Mouse (Mus musculus): ENCODE measurements around the gene Tmc2. TPM values are rescaled to one million over a fixed set of nuclear protein-coding genes. Genes with fewer than 3 reads are reported as not detected.

The Tmc2 gene
- total and polyA plus RNA-seq, 3 experiments = 0.05 TPM; not detected in 2

GRCm38 (mm10) chr2:130178706-130179506 lies 16.1 kb upstream of the Tmc2 start, which contains the start of gene Snrpb:
Snrpb (minus strand) TSS chr2:130179403.
- Histone ChIP-seq H3K27me3 (ENCODE audit: insufficient read depth, low read length) (peaks cover 4% of the 10 kb centered on the region), H3K9me3 (replicated peaks) (no peaks in the 10 kb centered on the region), H3K4me3 (ENCODE audit: low read depth, low read length) (peak within 1 kb of the TSS; percentile 94), H3K36me3 (replicated peaks) (peaks cover 34% of the 10 kb centered on the region), H3K4me1 (ENCODE audit: insufficient read depth, low read depth, low read length) (peaks cover 32% of the 10 kb centered on the region)
- DNase-seq (ENCODE audit: low spot score) (peak; percentile 74), ATAC-seq (ENCODE audit: extremely low read depth, insufficient number of reproducible peaks, low FRiP score, poor library complexity, severe bottlenecking) (peak; percentile 79)
- TF ChIP-seq TAL1 (conservative IDR thresholded peaks at IDR 0.05; ENCODE audit: low read depth, low read length) (no peak), POLR2AphosphoS5 (IDR thresholded peaks at IDR 0.05; ENCODE audit: insufficient replicate concordance, low read depth, low read length) (no peak), GATA1 (IDR thresholded peaks at IDR 0.05; ENCODE audit: borderline replicate concordance, low read length) (no peak), CTCF (IDR thresholded peaks at IDR 0.05; ENCODE audit: low read depth, low read length) (no peak), GATA2 (IDR thresholded peaks at IDR 0.05; ENCODE audit: borderline replicate concordance, low read depth, low read length) (no peak)

- Histone ChIP-seq H3K9me3 (replicated peaks) (no peaks in the 10 kb centered on the region), H3K36me3 (replicated peaks) (peaks cover 27% of the 10 kb centered on the region), H3K4me3 (ENCODE audit: low read depth, low read length) (peak overlapping the region; percentile 94), H3K4me1 (ENCODE audit: insufficient read depth, low read depth, low read length) (peaks cover 32% of the 10 kb centered on the region), H3K27me3 (ENCODE audit: insufficient read depth, low read length) (peaks cover 11% of the 10 kb centered on the region)
- ATAC-seq (ENCODE audit: extremely low read depth, insufficient number of reproducible peaks, low FRiP score, poor library complexity, severe bottlenecking) (peak; percentile 25; the same call in 1 of the 2 replicates), DNase-seq (ENCODE audit: low spot score) (peak; percentile 12)
- no peak for TF ChIP-seq TAL1 (conservative IDR thresholded peaks at IDR 0.05; ENCODE audit: low read depth, low read length)
- no peak for TF ChIP-seq GATA1 (IDR thresholded peaks at IDR 0.05; ENCODE audit: borderline replicate concordance, low read length)
- TF ChIP-seq POLR2AphosphoS5 (IDR thresholded peaks at IDR 0.05; ENCODE audit: insufficient replicate concordance, low read depth, low read length) = no peak
- TF ChIP-seq CTCF (IDR thresholded peaks at IDR 0.05; ENCODE audit: low read depth, low read length) = no peak
- no peak for TF ChIP-seq GATA2 (IDR thresholded peaks at IDR 0.05; ENCODE audit: borderline replicate concordance, low read depth, low read length)
Measured at GRCm38 (mm10) chr2:130179507-130180019, 15.4 kb upstream of the Tmc2 start.

- TF ChIP-seq POLR2AphosphoS5 (IDR thresholded peaks at IDR 0.05; ENCODE audit: insufficient replicate concordance, low read depth, low read length) = no peak
- TF ChIP-seq GATA1 (IDR thresholded peaks at IDR 0.05; ENCODE audit: borderline replicate concordance, low read length) = no peak
- TF ChIP-seq TAL1 (conservative IDR thresholded peaks at IDR 0.05; ENCODE audit: low read depth, low read length) = no peak
- TF ChIP-seq GATA2 (IDR thresholded peaks at IDR 0.05; ENCODE audit: borderline replicate concordance, low read depth, low read length) = no peak
- H3K9me3 ChIP-seq (replicated peaks) = no peaks in the 10 kb centered on the region
- no peaks in the 10 kb centered on the region for H3K4me1 ChIP-seq (ENCODE audit: insufficient read depth, low read depth, low read length)
- no peak overlapping the region for H3K4me3 ChIP-seq (ENCODE audit: low read depth, low read length)
- ATAC-seq (ENCODE audit: extremely low read depth, insufficient number of reproducible peaks, low FRiP score, poor library complexity, severe bottlenecking) = no peak
- no peak for DNase-seq (ENCODE audit: low spot score)
- H3K36me3 ChIP-seq (replicated peaks) = no peaks in the 10 kb centered on the region
- H3K27me3 ChIP-seq (ENCODE audit: insufficient read depth, low read length) = peaks cover 39% of the 10 kb centered on the region
Measured at GRCm38 (mm10) chr2:130188391-130188790, 6.6 kb upstream of the Tmc2 start.

- ATAC-seq (ENCODE audit: extremely low read depth, insufficient number of reproducible peaks, low FRiP score, poor library complexity, severe bottlenecking) (no peak), DNase-seq (ENCODE audit: low spot score) (no peak)
- Histone ChIP-seq H3K4me3 (ENCODE audit: low read depth, low read length) (no peak overlapping the region), H3K27me3 (ENCODE audit: insufficient read depth, low read length) (0 out of 2 replicates have a peak, but pooled peaks cover 4% of the 10 kb centered on the region), H3K9me3 (replicated peaks) (no peaks in the 10 kb centered on the region), H3K36me3 (replicated peaks) (no peaks in the 10 kb centered on the region), H3K4me1 (ENCODE audit: insufficient read depth, low read depth, low read length) (no peaks in the 10 kb centered on the region)
- TF ChIP-seq POLR2AphosphoS5 (IDR thresholded peaks at IDR 0.05; ENCODE audit: insufficient replicate concordance, low read depth, low read length) = no peak
- no peak for TF ChIP-seq GATA2 (IDR thresholded peaks at IDR 0.05; ENCODE audit: borderline replicate concordance, low read depth, low read length)
- TF ChIP-seq GATA1 (IDR thresholded peaks at IDR 0.05; ENCODE audit: borderline replicate concordance, low read length) = no peak
- TF ChIP-seq TAL1 (conservative IDR thresholded peaks at IDR 0.05; ENCODE audit: low read depth, low read length) = no peak
- no peak for TF ChIP-seq CTCF (IDR thresholded peaks at IDR 0.05; ENCODE audit: low read depth, low read length)
Measured at GRCm38 (mm10) chr2:130200961-130201360, 6.0 kb downstream of the Tmc2 start.

- Histone ChIP-seq H3K4me1 (ENCODE audit: insufficient read depth, low read depth, low read length) (no peaks in the 10 kb centered on the region), H3K4me3 (ENCODE audit: low read depth, low read length) (no peak overlapping the region), H3K27me3 (ENCODE audit: insufficient read depth, low read length) (peaks cover 20% of the 10 kb centered on the region), H3K36me3 (replicated peaks) (no peaks in the 10 kb centered on the region), H3K9me3 (replicated peaks) (no peaks in the 10 kb centered on the region)
- TF ChIP-seq GATA1 (IDR thresholded peaks at IDR 0.05; ENCODE audit: borderline replicate concordance, low read length) (no peak), CTCF (IDR thresholded peaks at IDR 0.05; ENCODE audit: low read depth, low read length) (no peak), GATA2 (IDR thresholded peaks at IDR 0.05; ENCODE audit: borderline replicate concordance, low read depth, low read length) (no peak), POLR2AphosphoS5 (IDR thresholded peaks at IDR 0.05; ENCODE audit: insufficient replicate concordance, low read depth, low read length) (no peak), TAL1 (conservative IDR thresholded peaks at IDR 0.05; ENCODE audit: low read depth, low read length) (no peak)
- DNase-seq (ENCODE audit: low spot score) (no peak), ATAC-seq (ENCODE audit: extremely low read depth, insufficient number of reproducible peaks, low FRiP score, poor library complexity, severe bottlenecking) (no peak)
Measured at GRCm38 (mm10) chr2:130207376-130207775, 12.4 kb downstream of the Tmc2 start.

- Histone ChIP-seq H3K4me3 (ENCODE audit: low read depth, low read length) (no peak overlapping the region), H3K36me3 (replicated peaks) (no peaks in the 10 kb centered on the region), H3K4me1 (ENCODE audit: insufficient read depth, low read depth, low read length) (no peaks in the 10 kb centered on the region), H3K9me3 (replicated peaks) (no peaks in the 10 kb centered on the region), H3K27me3 (ENCODE audit: insufficient read depth, low read length) (peaks cover 20% of the 10 kb centered on the region)
- ATAC-seq (ENCODE audit: extremely low read depth, insufficient number of reproducible peaks, low FRiP score, poor library complexity, severe bottlenecking) (no peak), DNase-seq (ENCODE audit: low spot score) (no peak)
- TF ChIP-seq CTCF (IDR thresholded peaks at IDR 0.05; ENCODE audit: low read depth, low read length) (no peak), TAL1 (conservative IDR thresholded peaks at IDR 0.05; ENCODE audit: low read depth, low read length) (no peak)
Measured at GRCm38 (mm10) chr2:130207996-130208395, 13.0 kb downstream of the Tmc2 start.

All from G1E (cell line).